Mouse (Mus musculus) c-Kit-positive CD71-positive TER-119-negative erythroid progenitor cells, embryonic 14.5 days (primary cell): ENCODE measurements around the gene Rrp36.

Experiments
- DNase-seq: peaks from one replicate; pipeline ENCODE4 v3.0.0-alpha.2; 2013; ENCODE audit warnings: low read depth

Rrp36 gene

GRCm38 (mm10) chr17:46646322-46646662 is 27.9 kb downstream of the Rrp36 start:
- no peak for DNase-seq

GRCm38 (mm10) chr17:46645561-46646321 is 28.4 kb downstream of the Rrp36 start, which contains the start of the genes Klc4 and Mrpl2:
TSS of gene Klc4 (minus strand) at chr17:46646022.
TSS of gene Mrpl2 (plus strand) at chr17:46646229.
- DNase-seq, result peak; percentile 98

- no peak for DNase-seq
Measured at GRCm38 (mm10) chr17:46644916-46645475, 29.2 kb downstream of the Rrp36 start.

GRCm38 (mm10) chr17:46644152-46644805 is 29.9 kb downstream of the Rrp36 start:
- DNase-seq, result no peak

- no peak for DNase-seq
Measured at GRCm38 (mm10) chr17:46642060-46642459, 32.1 kb downstream of the Rrp36 start.

- DNase-seq, result no peak
Measured at GRCm38 (mm10) chr17:46639929-46640328, 34.2 kb downstream of the Rrp36 start.

GRCm38 (mm10) chr17:46636831-46637523 is 37.2 kb downstream of the Rrp36 start:
- DNase-seq, result no peak

- DNase-seq, result no peak
Measured at GRCm38 (mm10) chr17:46629685-46630441, 44.3 kb downstream of the Rrp36 start.

- DNase-seq, result no peak
Measured at GRCm38 (mm10) chr17:46628791-46629684, 45.1 kb downstream of the Rrp36 start, which contains the start of gene Ptk7. TSS of gene Ptk7 (minus strand) at chr17:46629504.

GRCm38 (mm10) chr17:46628471-46628790 is 45.7 kb downstream of the Rrp36 start:
- no peak for DNase-seq

GRCm38 (mm10) chr17:46627409-46627808 is 46.7 kb downstream of the Rrp36 start:
- DNase-seq, result no peak

- DNase-seq, result no peak
Measured at GRCm38 (mm10) chr17:46624598-46624997, 49.6 kb downstream of the Rrp36 start.

GRCm38 (mm10) chr17:46623819-46624557 is 50.2 kb downstream of the Rrp36 start:
- DNase-seq, result no peak

GRCm38 (mm10) chr17:46622269-46622668 is 51.9 kb downstream of the Rrp36 start:
- DNase-seq, result no peak

GRCm38 (mm10) chr17:46621324-46621723 is 52.8 kb downstream of the Rrp36 start:
- DNase-seq, result no peak

GRCm38 (mm10) chr17:46619683-46620357 is 54.3 kb downstream of the Rrp36 start:
- no peak for DNase-seq

- DNase-seq, result no peak
Measured at GRCm38 (mm10) chr17:46618769-46619682, 55.1 kb downstream of the Rrp36 start.

GRCm38 (mm10) chr17:46618394-46618768 is 55.8 kb downstream of the Rrp36 start:
- DNase-seq, result no peak

GRCm38 (mm10) chr17:46617799-46618198 is 56.4 kb downstream of the Rrp36 start:
- DNase-seq, result no peak
